Mouse (Mus musculus): ENCODE measurements around the gene Tmem101. TPM values are rescaled to one million over a fixed set of nuclear protein-coding genes. Genes with fewer than 3 reads are reported as not detected.
A peak's percentile ranks its signal among the peaks of the same experiment; 100 is the strongest.

Tmem101 gene
- polyA plus RNA-seq (2015; fragmentation: Nextera tagmentation; extraction: Ambion mirVana), result 12.8 and 14.3 TPM in 2 replicates

DNA sequence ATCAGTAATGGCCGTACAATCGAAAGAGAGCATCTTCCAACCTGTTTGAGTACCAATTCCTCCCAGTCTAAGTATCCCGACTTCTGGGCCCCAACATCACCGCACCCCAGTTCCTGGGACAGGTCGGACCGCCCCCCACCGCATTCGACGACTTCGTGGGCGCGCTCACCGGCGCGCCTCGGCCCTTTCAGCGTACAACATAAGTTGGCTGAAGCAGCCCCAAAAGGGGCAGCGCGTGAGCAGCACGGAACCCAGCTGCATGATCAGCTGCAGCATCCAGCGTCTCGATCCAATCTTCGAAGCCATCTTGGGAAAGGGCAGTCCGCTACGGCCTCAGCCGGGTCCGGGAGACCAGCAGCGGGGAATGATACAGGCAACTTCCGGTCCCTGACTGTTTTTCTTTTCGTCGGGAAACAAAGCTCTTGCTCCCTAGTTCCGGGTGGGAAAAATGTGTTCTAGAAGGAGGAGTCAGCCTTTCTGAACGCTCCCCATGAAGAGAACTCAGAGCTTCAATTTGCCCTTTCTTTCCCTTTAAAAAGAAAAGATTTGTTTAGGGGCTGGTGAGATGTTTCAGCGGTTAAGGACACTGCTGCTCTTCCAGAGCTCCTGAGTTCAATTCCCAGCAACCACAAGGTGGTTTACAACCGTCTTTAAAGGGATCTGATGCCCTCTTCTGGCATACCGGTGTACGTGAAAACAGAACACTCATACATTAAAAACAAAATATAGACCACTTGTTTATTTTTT, at the start of gene Tmem101:
Gene Tmem101 (minus strand): TSS at position 366 of the 747 bp plus-strand sequence.
- H3K4me3 ChIP-seq (replicated peaks), result peak within 1 kb of the TSS; percentile 77
- peak; percentile 82 for DNase-seq
- ATAC-seq (ENCODE audit: low read depth), result peak; percentile 80
- H3K9me3 ChIP-seq (replicated peaks), result no peaks in the 10 kb centered on the region
- H3K27ac ChIP-seq, result peak within 1 kb of the TSS; percentile 65
- under 1% methylated on average over 37 of the region's 37 CpGs for WGBS (ENCODE audit: insufficient replicate concordance)
- peak within 1 kb of the TSS; percentile 90 for H3K4me2 ChIP-seq
- peaks cover 14% of the 10 kb centered on the region for H3K4me1 ChIP-seq (replicated peaks)
- peak within 1 kb of the TSS; percentile 80 for H3K9ac ChIP-seq
- no peaks in the 10 kb centered on the region for H3K27me3 ChIP-seq
- H3K36me3 ChIP-seq, result peaks cover 32% of the 10 kb centered on the region

DNA sequence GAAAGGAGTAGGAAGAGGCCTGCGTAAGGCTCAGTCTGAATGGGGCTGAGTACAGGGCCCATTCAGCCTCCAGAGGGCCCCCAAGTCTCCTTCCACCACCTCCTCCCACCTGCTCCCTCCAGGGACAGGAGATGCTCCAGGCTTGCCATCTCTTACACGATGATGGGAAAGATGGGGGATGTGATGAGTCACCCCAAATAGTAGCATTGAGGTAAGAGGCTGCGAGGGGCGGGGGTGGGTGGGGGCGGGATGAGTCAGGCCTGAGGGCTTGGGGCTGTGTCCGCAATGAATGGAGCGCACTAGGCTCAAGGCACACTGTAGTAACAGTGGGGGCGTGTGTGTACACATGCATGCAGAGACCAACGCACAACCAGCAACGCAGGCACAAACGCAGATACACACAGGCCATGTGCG, 45.2 kb upstream of the Tmem101 start:
- no peak for ATAC-seq (ENCODE audit: low read depth)

DNA sequence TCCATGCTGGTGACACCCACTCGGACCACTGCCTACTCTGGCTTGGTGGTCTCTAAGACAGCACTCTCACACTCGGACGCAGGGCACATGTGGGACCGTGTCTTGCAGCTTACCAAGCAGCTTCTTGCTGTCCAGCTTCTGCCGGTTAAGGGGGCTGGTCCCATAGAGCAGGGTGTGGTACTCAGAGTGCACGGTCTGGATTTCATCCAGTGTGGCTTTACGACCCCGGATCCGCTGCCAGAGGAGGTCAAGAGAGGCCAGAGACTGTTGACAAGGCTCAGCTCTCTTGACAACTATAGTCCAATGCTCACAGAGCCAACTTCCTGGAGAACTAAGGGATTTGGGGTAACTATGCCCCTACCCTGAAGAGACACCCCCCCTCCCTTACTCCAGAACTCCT, 43.7 kb upstream of the Tmem101 start:
- DNase-seq (no peak), ATAC-seq (ENCODE audit: low read depth) (no peak)
- H3K36me3 ChIP-seq, result peaks cover 50% of the 10 kb centered on the region
- no peak overlapping the region for H3K4me3 ChIP-seq (replicated peaks)
- H3K9me3 ChIP-seq (replicated peaks), result no peaks in the 10 kb centered on the region
- no peaks in the 10 kb centered on the region for H3K27me3 ChIP-seq
- WGBS (ENCODE audit: insufficient replicate concordance), result 71% methylated on average over 9 of the region's 9 CpGs
- H3K9ac ChIP-seq, result no peak overlapping the region
- no peak overlapping the region for H3K4me2 ChIP-seq
- peaks cover 10% of the 10 kb centered on the region for H3K4me1 ChIP-seq (replicated peaks)
- no peak overlapping the region for H3K27ac ChIP-seq

More for the DNA sequence above, 45.2 kb upstream of the Tmem101 start:
- Histone ChIP-seq H3K9ac (no peak overlapping the region), H3K4me3 (replicated peaks) (no peak overlapping the region), H3K4me2 (no peak overlapping the region), H3K36me3 (peaks cover 43% of the 10 kb centered on the region), H3K27me3 (no peaks in the 10 kb centered on the region), H3K9me3 (replicated peaks) (no peaks in the 10 kb centered on the region), H3K27ac (no peak overlapping the region), H3K4me1 (replicated peaks) (peaks cover 1% of the 10 kb centered on the region; the same call in 1 of the 2 replicates)
- 79% methylated on average over 12 of the region's 12 CpGs for WGBS (ENCODE audit: insufficient replicate concordance)
- no peak for DNase-seq

DNA sequence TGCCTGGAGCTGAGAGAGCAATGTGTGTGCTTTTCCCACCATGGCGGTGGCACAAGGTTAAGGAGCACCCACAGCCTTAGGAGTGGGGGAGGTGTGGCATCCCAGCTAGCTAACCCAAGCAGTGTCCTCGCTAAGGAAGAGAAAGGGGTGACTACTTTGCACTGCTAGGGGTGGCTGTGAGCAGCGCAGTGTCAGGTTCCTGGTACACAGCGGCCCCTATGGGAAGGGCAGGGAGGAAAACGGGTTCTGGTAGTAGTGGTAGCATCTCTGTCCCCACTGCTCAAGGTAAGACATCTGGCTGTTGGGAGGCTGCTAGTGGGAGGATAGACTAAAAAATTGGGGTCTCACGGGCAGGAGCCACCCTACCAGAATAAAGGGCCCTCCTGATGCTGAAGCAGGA, 42.0 kb upstream of the Tmem101 start:
- no peaks in the 10 kb centered on the region for H3K9me3 ChIP-seq (replicated peaks)
- ATAC-seq (ENCODE audit: low read depth), result no peak
- WGBS (ENCODE audit: insufficient replicate concordance), result 62% methylated on average over 6 of the region's 6 CpGs
- no peaks in the 10 kb centered on the region for H3K27me3 ChIP-seq
- H3K36me3 ChIP-seq, result peaks cover 51% of the 10 kb centered on the region
- H3K4me3 ChIP-seq (replicated peaks), result no peak overlapping the region
- DNase-seq, result no peak
- H3K4me1 ChIP-seq (replicated peaks), result peaks cover 10% of the 10 kb centered on the region
- H3K4me2 ChIP-seq, result no peak overlapping the region
- H3K27ac ChIP-seq, result no peak overlapping the region
- no peak overlapping the region for H3K9ac ChIP-seq

DNA sequence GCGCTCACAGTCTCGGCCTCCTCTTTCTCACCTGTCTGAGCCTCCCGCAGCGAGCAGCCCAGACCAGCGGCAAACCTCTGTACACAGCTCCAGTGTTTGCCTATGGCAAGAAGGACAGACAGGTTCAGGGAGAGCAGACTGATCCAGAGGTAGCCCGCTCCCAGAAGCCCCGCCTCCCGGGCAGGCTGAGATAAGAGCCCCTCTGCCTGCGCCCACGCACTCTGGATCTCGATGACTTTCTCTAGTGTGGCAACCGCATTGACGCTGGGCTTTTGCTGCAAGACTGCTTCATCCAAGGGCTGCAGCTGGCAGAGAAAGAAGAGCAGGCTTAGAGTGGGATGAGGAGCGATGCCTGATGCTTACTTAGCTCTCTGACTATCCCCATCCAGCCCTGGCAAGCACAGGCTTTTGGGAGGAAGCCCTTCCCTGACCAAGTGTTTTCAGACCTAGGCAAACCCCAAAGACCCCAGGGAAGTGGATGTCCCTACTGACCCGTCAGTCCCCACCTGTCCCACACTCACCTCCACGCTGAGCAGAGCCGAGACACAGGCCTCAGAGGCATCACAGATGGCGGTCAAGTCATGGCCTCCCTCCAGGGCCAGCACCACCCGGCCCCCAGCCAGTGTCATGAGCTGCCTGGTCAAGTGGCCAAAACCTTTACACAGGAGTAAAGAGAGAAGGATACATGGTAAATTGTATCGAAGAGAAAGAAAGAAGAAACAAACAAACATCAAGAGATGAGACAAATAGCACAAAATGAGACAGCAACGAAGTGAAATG, 40.0 kb upstream of the Tmem101 start:
- peak overlapping the region; percentile 2; the same call in 1 of the 2 replicates for H3K27ac ChIP-seq
- no peaks in the 10 kb centered on the region for H3K27me3 ChIP-seq
- H3K9me3 ChIP-seq (replicated peaks), result no peaks in the 10 kb centered on the region
- ATAC-seq (ENCODE audit: low read depth) (peak; percentile 44), DNase-seq (no peak)
- no peak overlapping the region for H3K9ac ChIP-seq
- H3K4me1 ChIP-seq (replicated peaks), result peaks cover 14% of the 10 kb centered on the region
- H3K4me2 ChIP-seq, result no peak overlapping the region
- H3K4me3 ChIP-seq (replicated peaks), result no peak overlapping the region
- 55% methylated on average over 21 of the region's 21 CpGs for WGBS (ENCODE audit: insufficient replicate concordance)
- H3K36me3 ChIP-seq, result peaks cover 50% of the 10 kb centered on the region

DNA sequence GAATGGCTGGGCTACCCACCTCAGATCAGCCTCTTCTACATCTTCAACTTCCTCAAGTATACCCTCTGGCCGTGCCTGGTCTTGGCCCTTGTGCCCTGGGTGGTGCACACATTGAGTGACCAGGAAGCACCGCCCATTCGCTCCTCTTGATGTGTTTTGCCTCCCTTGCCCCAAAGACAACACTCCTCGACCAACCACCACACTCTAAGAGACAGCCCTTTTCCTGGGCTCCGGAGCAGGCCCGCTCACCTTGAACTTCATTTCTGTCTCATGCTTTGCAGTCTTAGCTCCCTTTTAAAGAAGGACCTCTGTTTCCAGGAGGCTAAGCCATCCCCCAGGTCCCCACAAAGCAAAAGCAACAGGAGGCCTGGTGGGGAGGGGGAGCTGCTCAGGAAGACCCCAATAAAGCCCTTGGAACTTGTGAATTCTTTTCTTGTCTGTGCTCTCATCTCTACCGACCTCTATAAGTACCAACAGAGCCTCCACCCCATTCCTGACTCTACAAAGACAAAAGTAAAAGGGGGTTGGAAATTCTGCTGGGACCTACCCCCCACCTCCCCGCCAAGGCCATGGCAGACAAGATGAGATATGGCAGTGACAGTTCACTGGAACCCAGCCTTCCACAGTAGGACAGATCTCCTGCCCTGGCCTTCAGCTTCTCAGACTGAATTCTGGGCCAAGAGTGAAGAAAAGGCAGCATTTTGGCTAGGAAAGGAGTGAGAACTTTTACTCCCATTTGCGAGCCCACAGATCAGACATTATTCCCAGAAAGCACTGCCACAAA, 37.6 kb upstream of the Tmem101 start:
- Histone ChIP-seq H3K36me3 (peaks cover 38% of the 10 kb centered on the region), H3K4me3 (replicated peaks) (no peak overlapping the region), H3K9me3 (replicated peaks) (no peaks in the 10 kb centered on the region), H3K4me2 (no peak overlapping the region), H3K27me3 (no peaks in the 10 kb centered on the region), H3K4me1 (replicated peaks) (peaks cover 37% of the 10 kb centered on the region), H3K9ac (no peak overlapping the region), H3K27ac (no peak overlapping the region)
- no peak for ATAC-seq (ENCODE audit: low read depth)
- WGBS (ENCODE audit: insufficient replicate concordance), result 75% methylated on average over 9 of the region's 9 CpGs
- no peak for DNase-seq

DNA sequence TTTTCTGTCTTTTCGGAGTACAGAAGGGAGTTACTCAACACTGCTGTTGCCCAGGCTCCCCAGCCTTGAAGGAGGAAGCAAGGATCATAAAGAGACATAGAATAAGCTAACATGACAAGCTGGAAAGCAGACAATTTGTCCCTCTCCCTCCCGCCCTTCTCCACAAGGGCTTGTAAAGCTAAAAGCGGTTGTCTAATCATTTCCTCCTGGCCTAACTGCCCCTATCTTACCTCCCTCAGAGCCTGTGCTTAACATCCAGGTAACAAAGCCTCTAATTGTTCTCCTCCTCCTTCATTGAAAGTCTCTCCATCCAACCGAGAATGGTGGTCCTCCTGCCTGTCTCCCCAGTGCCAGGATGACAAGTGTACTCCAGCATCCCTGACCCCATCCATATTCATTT, 34.6 kb upstream of the Tmem101 start:
- Histone ChIP-seq H3K9ac (peak overlapping the region; percentile 74), H3K27me3 (no peaks in the 10 kb centered on the region), H3K27ac (peak overlapping the region; percentile 75), H3K4me2 (peak overlapping the region; percentile 92), H3K36me3 (peaks cover 23% of the 10 kb centered on the region; the same call in 1 of the 2 replicates), H3K4me3 (replicated peaks) (peak overlapping the region; percentile 67), H3K9me3 (replicated peaks) (no peaks in the 10 kb centered on the region), H3K4me1 (replicated peaks) (peaks cover 38% of the 10 kb centered on the region)
- WGBS (ENCODE audit: insufficient replicate concordance), result 23% methylated on average over 4 of the region's 4 CpGs
- no peak for DNase-seq
- ATAC-seq (ENCODE audit: low read depth), result no peak

DNA sequence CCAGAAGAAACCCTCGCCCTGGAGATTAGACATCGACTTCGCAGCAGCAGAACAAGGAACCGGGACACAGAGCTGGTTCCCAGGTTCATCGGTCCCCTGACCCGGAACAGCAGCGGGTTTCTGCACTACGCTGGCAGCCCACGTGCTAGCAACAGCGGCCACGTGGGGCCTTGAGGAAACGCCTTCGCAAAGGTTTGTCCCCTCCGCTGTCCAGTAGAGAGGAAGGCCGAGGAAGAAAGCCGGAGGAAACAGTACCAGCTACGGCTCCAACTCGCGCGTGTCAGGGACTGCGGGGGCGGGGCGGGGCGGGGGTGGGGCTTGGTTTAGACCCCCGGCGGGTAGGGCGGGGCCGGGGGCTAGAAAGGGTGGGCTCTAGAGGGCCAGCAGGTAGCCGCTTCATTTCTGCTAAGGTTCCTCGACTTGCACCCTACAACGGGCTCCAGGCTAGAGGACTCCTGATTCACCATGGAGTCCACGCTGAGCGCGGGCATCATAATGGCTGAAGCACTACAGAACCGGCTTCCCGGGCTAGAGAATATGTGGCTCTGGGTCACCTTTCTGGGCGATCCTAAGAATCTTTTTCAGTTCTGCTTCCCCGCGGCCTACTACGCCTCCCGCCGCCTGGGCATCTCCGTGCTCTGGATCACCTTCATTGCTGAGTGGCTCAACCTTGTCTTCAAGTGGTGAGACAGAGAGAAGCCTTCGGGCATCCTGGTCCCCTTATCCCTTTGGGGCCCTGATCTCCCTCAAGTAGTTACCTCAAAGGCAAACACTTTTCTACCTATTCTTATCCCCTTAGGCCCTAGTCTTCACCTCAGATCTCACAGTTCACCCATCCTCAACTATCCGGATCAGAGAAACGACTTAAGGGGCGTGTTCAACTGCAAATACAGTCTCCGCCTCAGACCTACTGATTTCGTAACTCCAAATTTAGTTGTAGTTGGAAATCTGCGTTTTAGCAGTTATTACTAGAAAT, 33.5 kb upstream of the Tmem101 start, which contains the start of gene G6pc3:
Gene G6pc3 (plus strand): TSS at position 160 of the 976 bp plus-strand sequence.
- H3K27me3 ChIP-seq, result no peaks in the 10 kb centered on the region
- H3K4me1 ChIP-seq (replicated peaks), result peaks cover 41% of the 10 kb centered on the region
- peak within 1 kb of the TSS; percentile 92 for H3K4me2 ChIP-seq
- DNase-seq (peak; percentile 66), ATAC-seq (ENCODE audit: low read depth) (peak; percentile 56)
- WGBS (ENCODE audit: insufficient replicate concordance), result under 1% methylated on average over 50 of the region's 50 CpGs
- H3K9me3 ChIP-seq (replicated peaks), result no peaks in the 10 kb centered on the region
- H3K4me3 ChIP-seq (replicated peaks), result peak within 1 kb of the TSS; percentile 67
- H3K27ac ChIP-seq, result peak within 1 kb of the TSS; percentile 75
- peaks cover 15% of the 10 kb centered on the region; the same call in 1 of the 2 replicates for H3K36me3 ChIP-seq
- H3K9ac ChIP-seq, result peak within 1 kb of the TSS; percentile 74

DNA sequence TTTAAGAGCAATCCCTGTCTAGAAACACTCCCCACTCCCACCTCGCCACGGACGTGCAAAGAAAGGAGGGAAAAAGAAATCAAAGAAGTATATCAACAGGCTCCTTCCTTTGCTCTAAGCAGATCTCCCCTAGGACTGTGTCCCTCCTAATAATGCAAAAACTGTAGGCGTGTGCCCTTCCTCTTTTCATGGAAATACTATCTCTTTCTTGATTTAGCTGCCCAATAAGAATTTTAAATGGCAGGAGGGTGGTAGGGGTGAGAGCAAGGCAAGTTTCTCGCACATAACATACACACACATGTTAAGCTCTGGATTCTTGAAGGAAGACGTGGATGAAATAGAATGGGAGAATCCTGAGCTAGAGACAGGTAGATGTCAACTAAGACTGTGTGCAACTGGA, 32.8 kb upstream of the Tmem101 start:
- Histone ChIP-seq H3K4me3 (replicated peaks) (peak overlapping the region; percentile 67), H3K9me3 (replicated peaks) (no peaks in the 10 kb centered on the region), H3K36me3 (peaks cover 13% of the 10 kb centered on the region; the same call in 1 of the 2 replicates), H3K9ac (peak overlapping the region; percentile 74), H3K4me1 (replicated peaks) (peaks cover 44% of the 10 kb centered on the region), H3K27me3 (no peaks in the 10 kb centered on the region), H3K4me2 (peak overlapping the region; percentile 92), H3K27ac (peak overlapping the region; percentile 75)
- 54% methylated on average over 6 of the region's 6 CpGs for WGBS (ENCODE audit: insufficient replicate concordance)
- DNase-seq (no peak), ATAC-seq (ENCODE audit: low read depth) (no peak)

DNA sequence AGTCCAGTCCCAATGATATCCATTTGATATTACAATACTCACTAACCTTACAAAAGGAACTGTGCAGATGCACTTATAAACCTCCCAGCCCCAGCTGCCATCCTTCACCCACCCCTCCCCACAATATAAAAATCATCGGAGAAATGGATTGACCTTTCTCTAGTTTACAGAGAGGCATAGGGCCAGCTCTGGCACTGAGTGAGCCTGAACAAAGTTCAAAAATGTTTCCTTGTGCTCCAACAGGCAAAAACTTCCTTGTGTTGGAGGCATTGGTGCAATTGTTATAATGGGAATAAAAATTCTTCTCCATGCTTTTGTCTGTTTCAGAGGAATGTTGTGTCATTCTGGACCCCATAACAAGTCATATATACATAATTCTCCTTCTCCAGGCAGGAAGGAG, 30.0 kb upstream of the Tmem101 start:
- H3K27me3 ChIP-seq, result no peaks in the 10 kb centered on the region
- 63% methylated on average over 1 of the region's 1 CpGs for WGBS (ENCODE audit: insufficient replicate concordance)
- 0 out of 2 replicates have a peak overlapping the region, but pooled peaks have one; percentile 84 for H3K4me3 ChIP-seq (replicated peaks)
- no peak for ATAC-seq (ENCODE audit: low read depth)
- H3K4me1 ChIP-seq (replicated peaks), result peaks cover 64% of the 10 kb centered on the region
- no peak for DNase-seq
- H3K9me3 ChIP-seq (replicated peaks), result no peaks in the 10 kb centered on the region
- no peak overlapping the region for H3K9ac ChIP-seq
- no peak overlapping the region for H3K27ac ChIP-seq
- peaks cover 15% of the 10 kb centered on the region for H3K36me3 ChIP-seq
- no peak overlapping the region for H3K4me2 ChIP-seq

Measured in liver, embryonic 13.5 days (tissue).